Mouse (Mus musculus): ENCODE results near the gene Zfp458. TPM values are rescaled to one million over a fixed set of nuclear protein-coding genes. Genes with fewer than 3 reads are reported as not detected.

The Zfp458 gene
- polyA plus RNA-seq (2012): 0.12 and 0.16 TPM in 2 replicates

DNA sequence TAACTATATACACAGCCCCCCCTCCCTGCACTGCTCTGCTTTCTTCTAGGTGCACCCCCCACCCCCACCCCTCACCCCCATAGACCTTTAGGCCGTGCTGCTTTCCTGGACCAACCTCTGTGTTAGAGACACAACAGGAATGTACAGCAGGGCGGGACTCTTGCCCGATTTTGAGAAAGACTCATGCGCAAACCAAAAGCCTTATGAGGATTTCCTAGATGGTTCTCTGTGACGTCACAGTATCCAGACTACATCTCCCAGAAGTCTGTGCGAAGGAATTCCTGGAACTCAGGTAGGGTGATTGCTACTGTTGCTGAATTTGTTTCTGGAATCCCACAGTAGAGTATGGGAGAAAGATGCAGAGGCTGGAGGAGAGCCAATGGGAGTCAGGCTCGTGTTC is at the start of gene Zfp458:
Zfp458 (minus strand) TSS at position 153 of the 400 bp plus-strand sequence.
- TF ChIP-seq GATA1 (IDR thresholded peaks at IDR 0.05; ENCODE audit: low read length): no peak

DNA sequence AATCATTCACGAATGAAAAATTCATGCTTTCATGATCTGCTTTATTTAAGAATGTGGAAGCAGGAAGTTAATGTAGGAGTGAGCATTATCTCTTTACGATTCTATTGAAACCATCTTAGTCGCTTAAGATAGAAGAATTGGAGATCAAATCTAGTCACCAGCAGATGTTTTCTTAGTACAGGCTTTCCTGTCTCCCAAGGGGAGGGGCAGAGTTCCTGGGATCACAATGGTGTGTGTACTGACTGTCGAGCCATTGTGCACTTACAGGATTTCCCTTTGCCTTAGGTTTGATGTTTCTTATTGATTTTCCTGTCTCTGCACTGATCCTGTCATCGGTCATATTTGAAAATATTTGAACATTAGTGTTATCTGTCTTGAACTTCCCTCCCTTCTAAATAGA is 28.5 kb upstream of the Zfp458 start:
- TF ChIP-seq GATA1 (IDR thresholded peaks at IDR 0.05; ENCODE audit: low read length): no peak

DNA sequence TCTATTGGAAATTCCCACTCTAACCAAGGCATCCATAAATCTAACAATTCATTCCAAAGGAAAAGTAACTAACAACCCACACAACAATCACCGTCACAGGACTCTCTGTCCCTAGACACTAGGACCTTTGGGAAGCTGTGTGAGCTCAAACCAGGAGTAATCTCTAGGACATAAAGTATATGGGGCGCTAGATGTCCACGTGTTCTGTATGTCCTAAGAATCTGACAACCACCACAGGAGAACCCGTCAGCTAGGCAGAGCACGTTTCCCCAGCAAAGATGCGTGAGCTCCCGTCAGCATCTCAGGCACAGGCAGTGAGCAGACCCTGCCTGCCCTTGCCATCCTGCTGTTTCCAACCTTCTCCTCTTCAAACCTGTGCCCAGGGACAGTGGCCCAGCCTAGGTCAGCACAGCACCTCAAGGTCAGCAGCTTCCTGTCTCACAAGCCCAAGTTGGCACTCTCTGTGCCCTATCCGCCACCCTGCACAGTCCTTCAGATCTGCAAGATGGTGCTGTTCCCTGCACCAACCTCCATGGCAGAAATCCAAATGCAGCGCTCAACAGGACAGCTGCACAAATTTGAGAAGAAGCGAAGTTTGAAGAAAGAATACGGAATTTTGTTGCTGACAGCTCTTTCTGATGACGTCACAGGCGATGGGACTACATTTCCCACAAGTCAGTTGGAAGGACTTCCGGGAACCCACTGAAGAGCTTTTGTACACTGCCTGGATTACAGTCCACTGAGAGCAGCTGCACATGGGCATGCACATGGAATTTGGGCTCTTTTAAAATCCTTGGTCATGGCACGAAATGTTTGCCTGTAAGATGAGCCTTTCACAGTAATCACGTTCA is 27.8 kb upstream of the Zfp458 start, which contains the start of gene Zfp457:
Zfp457 (minus strand) TSS at position 664 of the 851 bp plus-strand sequence.
- TF ChIP-seq GATA1 (IDR thresholded peaks at IDR 0.05; ENCODE audit: low read length): no peak

DNA sequence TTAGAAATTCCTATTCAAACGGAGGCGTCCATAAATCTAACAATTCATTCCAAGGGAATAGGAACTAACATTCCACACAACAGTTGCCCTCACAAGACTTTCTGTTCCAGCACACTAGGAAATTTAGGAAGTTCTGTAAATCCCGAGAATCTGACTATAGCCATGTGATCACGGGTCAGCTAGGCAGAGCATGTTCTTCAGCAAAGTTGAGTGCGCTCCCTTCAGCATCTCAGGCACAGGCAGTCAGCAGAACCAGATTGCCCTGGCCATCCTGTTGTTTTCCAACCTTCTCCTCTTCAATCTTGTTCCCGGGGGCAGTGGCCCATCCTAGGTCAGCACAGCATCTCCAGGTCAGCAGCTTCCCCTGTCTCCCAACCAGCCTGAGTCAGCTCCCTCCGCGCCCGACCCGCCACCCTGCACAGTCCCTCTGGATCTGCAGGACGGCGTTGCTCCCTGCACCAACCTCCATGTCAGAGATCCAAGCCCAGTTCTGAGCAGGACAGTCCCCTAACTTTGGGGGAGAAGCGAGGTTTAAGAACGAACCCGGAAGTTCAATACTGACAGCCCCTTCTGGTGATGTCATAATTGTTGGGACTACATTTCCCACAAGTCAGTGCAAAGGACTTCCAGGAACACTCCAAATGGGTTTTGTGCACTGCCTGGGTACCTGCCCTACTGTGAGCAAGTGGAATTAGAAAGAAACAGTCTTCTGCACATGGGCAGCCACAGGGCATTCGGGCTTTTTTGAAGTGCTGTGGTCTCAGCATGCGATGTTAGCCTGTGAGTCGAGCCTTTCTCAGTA is 9.5 kb downstream of the Zfp458 start:
- no peak for TF ChIP-seq GATA1 (IDR thresholded peaks at IDR 0.05; ENCODE audit: low read length)

DNA sequence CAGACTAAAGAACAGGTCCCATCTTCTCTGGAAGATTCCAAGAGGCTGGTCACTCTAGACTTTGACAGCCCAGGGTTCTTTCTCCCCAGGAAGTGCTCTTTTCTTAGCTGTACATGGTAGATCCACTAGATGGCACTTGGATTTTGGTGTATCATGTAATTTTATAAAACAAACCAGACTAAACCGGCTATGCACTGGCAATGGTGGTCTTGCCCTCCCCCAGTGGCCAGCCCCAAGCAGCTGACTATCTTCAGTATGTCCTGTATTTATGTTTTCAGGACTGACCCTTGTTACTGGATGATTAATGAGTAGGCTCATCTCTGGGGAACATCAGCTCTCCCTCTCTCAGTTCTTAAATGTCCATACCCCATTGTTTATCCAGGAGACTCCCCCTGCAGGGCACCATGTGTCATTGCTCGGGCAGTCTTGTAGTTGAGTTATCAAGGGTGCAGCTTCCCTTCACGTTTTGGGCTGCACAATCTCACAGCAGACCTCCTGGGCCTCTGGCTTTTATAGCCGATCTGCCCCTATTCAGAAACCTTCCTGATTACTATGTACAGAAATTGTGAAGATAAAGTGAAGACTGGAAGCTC is 64.2 kb downstream of the Zfp458 start:
- TF ChIP-seq GATA1 (IDR thresholded peaks at IDR 0.05; ENCODE audit: low read length): no peak

Other genes starting within 250 kb of the Zfp458 start
- 0.02 and 0.06 TPM in 2 replicates for gene Zfp712, start 217.3 kb downstream of the Zfp458 start, polyA plus RNA-seq (2012)
- gene Zfp708, start 180.5 kb downstream of the Zfp458 start, polyA plus RNA-seq (2012): 0.06 TPM in 1 of 2 replicates, not detected in the other
- 0.06 and 0.30 TPM in 2 replicates for gene Gm28557, start 169.9 kb downstream of the Zfp458 start, polyA plus RNA-seq (2012)
- gene Rslcan18, start 162.2 kb downstream of the Zfp458 start, polyA plus RNA-seq (2012): 0.05 TPM in 1 of 2 replicates, not detected in the other
- 0.23 and 0.27 TPM in 2 replicates for gene Zfp759, start 156.8 kb downstream of the Zfp458 start, polyA plus RNA-seq (2012)
- 0.02 and 0.14 TPM in 2 replicates for gene Rsl1, start 105.3 kb downstream of the Zfp458 start, polyA plus RNA-seq (2012)
- 0.02 and 0.04 TPM in 2 replicates for gene Zfp455, start 84.0 kb downstream of the Zfp458 start, polyA plus RNA-seq (2012)
- gene Zfp457, start 28.0 kb upstream of the Zfp458 start, polyA plus RNA-seq (2012): 0.09 and 0.22 TPM in 2 replicates
- 0.11 and 0.18 TPM in 2 replicates for gene Zfp595, start 54.1 kb upstream of the Zfp458 start, polyA plus RNA-seq (2012)
- not detected in 2 replicates for gene Gm28044, start 82.1 kb upstream of the Zfp458 start, polyA plus RNA-seq (2012)
- 0.03 TPM in 2 replicates for gene Zfp953, start 82.1 kb upstream of the Zfp458 start, polyA plus RNA-seq (2012)
- gene Gm28041, start 97.3 kb upstream of the Zfp458 start, polyA plus RNA-seq (2012): not detected in 2 replicates
- gene Zfp456, start 97.3 kb upstream of the Zfp458 start, polyA plus RNA-seq (2012): 0.09 TPM in 2 replicates
- gene Zfp429, start 121.4 kb upstream of the Zfp458 start, polyA plus RNA-seq (2012): 0.73 and 1.1 TPM in 2 replicates
- not detected in 2 replicates for gene Zfp459, start 143.0 kb upstream of the Zfp458 start, polyA plus RNA-seq (2012)
- 0.24 and 0.28 TPM in 2 replicates for gene Zfp874a, start 173.2 kb upstream of the Zfp458 start, polyA plus RNA-seq (2012)
- gene Zfp874b, start 205.8 kb upstream of the Zfp458 start, polyA plus RNA-seq (2012): 0.28 and 0.33 TPM in 2 replicates
- 0.25 and 0.38 TPM in 2 replicates for gene Zfp58, start 222.1 kb upstream of the Zfp458 start, polyA plus RNA-seq (2012)
- not detected in 2 replicates for gene Gm26965, start 247.7 kb upstream of the Zfp458 start, polyA plus RNA-seq (2012)
- 0.32 and 0.72 TPM in 2 replicates for gene Zfp87, start 247.7 kb upstream of the Zfp458 start, polyA plus RNA-seq (2012)